Mouse (Mus musculus): ENCODE data around the gene Lrfn3.
A peak's percentile ranks its signal among the peaks of the same experiment; 100 is the strongest.

The Lrfn3 gene

DNA sequence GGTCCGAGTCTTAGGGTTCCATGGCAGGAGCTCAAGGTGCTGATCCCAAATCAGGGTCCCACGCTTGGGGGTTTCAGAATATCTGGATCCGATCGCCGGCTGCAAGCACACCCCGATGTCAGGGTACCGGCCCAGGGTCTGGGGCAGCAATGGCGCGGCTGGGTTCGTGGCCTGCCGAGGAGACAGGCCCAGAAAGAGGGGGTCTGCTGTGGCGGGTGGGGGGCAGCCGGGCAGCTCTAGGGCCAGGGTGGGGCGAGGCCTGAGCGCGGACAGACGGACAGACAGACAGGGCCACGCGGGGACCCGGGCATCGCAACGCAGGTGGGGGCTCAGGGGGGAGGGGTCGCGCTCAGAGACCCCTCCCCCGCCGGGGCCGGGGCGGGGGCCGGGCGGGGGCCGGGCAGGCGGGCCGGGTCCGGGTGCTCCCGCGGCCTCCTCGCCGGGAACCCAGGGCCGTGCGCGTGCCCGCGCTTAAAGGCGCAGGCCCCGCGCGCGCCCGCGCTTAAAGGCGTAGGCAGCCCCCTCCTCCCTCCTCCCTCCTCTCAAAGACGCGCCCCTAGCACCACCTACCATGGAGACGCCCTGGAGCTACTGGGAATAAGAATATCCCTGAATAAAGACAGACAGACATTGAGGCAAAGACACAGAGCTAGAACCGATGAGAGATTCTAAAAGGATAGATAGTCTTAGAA, at the start of gene Lrfn3:
Gene Lrfn3, minus strand, starts transcription at position 121 of the 692 bp plus-strand sequence.
- DNase-seq = no peak

DNA sequence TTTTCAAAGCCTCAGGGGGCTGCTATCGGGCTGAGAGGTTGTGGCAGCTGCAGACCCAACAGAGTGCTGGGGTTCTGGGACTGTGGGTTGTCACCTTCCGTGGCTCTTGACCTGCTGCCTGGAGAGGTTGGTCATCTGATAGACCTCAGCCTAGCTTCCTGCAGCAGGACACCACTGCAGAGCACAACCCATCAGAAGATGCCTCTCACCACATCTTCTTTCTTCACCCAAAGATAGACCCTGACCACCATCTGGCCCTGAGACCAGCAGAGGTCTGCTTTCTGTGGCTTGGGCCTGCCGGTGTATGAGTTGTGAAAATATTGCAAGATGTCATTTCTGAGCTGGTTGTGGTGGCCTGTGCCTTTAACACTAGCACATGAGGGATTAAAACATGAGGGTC, 48.5 kb upstream of the Lrfn3 start:
- DNase-seq = no peak

DNA sequence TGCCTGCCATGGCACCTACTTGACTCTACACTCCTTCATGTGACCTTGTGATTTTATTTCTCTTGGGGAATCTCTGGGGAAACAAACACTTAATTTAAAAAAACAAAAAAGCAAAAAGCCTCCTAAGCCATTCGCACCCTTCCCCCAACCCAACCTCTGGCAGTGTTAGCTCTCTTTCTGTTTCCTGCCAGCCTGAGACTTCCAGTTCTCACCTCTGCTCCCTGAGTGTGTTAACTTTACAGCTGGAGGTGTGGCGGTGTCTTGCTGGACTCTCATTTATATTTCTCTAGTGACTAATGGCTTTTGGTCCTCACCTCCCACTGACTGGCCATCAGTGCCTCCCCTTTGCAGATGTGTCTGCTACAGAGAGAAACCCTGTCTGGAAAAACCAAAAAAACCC, 47.2 kb upstream of the Lrfn3 start:
- DNase-seq = no peak

DNA sequence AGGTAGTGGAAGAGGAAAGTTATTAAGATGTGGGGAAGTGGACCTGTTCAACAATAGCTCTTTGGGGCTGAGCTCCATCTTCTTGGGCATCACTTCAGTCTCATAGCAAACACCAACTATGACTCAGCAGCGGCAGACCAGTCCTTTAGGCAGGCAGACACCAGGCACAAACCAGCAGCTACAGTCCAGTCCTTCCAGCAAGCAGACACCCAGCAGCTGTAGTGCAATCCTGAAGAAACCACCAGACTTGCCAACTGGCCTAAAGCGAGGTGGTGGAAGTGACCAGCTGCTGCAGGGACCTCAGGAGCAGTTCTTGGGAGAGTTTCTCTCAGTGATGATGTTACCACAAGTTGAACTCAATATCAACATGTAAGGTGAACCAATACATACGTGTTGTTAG, 46.1 kb upstream of the Lrfn3 start:
- DNase-seq = no peak

GRCm38 (mm10) chr7:30402343-30402742, 39.8 kb upstream of the Lrfn3 start:
- no peak for DNase-seq

- no peak for DNase-seq
Measured at GRCm38 (mm10) chr7:30399671-30400070, 37.1 kb upstream of the Lrfn3 start.

DNA sequence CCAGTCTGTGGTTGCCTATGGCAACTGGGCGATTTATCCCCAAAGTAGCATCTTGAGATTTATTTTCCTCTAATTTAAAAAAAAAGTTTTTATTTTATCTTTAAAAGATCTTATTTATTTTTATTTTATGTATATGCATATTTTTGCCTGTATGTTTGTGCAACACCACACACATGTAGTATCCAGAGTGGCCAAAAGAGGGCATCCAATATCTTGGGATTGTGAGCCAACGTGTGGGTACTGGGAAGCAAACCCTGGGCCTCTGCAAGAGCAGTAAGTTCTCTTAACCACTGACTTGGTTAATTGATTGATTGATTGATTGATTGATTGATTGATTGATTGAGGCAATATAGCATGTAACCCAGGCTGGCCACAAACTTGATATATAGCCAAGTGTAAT, 32.3 kb upstream of the Lrfn3 start:
- DNase-seq = peak; percentile 64 to 65

- peak; percentile 80 to 82 for DNase-seq
Measured at GRCm38 (mm10) chr7:30394379-30394778, 31.8 kb upstream of the Lrfn3 start.

- no peak for DNase-seq
Measured at GRCm38 (mm10) chr7:30393631-30394030, 31.1 kb upstream of the Lrfn3 start.

- DNase-seq = no peak
Measured at GRCm38 (mm10) chr7:30392746-30393520, 30.4 kb upstream of the Lrfn3 start.

DNA sequence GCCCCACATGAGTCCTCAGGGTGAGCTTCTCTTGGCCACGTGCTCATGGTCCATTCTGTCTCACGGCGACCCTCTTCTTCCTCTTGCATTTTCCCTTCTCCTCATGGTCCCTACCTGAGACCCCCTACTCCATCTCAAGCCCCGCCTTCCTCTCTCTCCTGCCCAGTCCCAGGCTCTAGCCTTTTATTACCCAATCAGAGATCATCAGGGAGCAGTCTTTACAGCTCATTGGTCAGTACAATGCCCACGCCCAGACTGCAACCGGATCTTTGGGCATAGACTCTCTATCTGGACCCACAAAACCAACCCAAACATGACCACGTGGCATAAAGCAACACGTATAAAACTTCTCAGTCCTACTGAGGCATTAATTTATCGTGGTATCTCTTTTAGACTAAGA, 21.5 kb upstream of the Lrfn3 start:
- DNase-seq = no peak

GRCm38 (mm10) chr7:30380061-30380460, 17.5 kb upstream of the Lrfn3 start:
- no peak for DNase-seq

GRCm38 (mm10) chr7:30373501-30373962, 11.0 kb upstream of the Lrfn3 start:
- DNase-seq = peak; percentile 90 to 92

DNA sequence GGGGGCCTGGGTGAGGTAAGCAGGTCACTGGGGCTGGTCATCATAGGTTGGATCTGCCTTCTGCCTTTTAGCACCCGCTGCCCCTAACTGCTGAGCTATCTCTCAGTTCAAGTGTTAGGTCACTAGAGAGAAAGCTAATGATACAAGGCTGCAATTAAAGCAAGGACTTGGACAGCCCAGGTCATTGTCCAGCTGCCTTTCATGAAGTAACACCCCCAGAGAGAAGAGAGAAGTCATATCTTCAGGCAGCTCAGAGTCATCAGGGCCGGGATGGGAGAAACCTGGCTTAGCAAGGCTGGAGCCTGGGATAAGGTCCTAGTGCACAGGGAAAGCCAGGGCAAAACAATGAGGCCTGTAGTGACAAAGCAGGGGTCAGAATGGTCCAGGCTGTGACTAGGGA, 4.9 kb upstream of the Lrfn3 start:
- no peak for DNase-seq

GRCm38 (mm10) chr7:30363344-30363738, 769 bp upstream of the Lrfn3 start:
- no peak for DNase-seq

DNA sequence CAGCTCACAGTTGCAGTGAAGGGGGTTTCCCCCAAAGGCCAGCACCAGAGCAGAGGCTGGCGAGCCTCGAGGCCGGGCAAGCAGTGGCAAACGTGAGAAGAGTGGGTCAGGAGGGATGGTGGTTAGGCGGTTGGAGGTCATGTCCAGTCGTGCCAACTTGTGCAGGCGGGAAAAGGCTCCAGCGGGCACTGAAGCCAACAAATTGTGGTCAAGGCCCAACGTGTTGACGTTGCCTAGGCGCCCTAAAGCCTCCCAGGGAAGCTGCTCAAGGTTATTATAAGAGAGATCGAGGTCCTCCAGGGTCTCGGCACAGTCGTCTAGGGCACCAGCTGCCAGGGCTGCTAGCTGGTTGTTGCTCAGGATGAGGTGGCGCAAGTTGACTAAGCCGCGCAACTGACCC, 2.5 kb downstream of the Lrfn3 start:
- no peak for DNase-seq

DNA sequence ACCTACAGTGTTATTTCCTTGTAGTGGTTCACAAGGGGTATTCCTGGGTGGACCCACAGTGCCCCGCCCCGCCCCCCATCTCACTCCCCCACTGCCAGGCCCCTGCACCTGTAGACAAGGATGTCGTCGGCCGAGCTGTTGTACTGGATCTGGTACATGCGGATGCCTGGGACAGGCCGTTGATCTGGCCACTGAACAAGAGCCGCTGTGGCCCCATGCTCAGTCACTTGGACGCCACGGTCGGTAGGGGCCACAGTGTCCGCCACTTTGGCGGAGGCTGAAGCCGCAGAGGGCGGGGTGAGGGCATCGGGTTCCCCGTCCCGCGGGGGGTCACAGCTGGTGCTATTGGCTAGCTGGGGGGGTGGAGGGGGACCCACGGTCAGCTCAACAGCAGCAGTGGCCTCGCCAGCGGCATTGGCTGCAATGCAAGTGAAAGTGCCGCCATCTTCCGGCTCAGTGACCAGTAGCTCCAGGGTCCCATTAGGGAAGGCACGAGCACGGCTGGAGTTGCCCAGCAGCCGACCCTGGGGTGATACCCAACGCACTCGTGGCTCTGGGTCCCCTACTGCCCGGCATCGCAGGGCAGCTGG, 3.2 kb downstream of the Lrfn3 start:
- no peak for DNase-seq

GRCm38 (mm10) chr7:30358378-30359186, 4.0 kb downstream of the Lrfn3 start:
- no peak for DNase-seq

DNA sequence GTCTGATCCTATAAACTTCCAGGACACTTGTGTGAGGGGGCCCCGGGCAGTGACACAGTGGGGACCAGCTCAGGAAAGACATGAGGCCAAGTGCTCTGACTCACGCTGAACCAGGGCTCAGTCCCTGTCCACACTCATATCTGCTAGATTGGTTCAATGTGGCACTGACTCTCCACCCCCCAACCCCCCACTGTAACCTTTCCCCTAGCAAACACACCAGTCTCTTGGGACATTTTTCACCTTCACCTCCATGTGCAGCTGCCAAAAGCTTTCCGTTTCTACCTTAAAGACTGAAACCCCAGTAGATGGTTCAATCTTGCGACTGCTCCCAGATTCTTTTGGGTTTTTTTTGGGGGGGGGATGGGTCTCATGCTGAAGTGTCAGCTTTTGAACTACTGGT, 8.5 kb downstream of the Lrfn3 start:
- DNase-seq = no peak

DNA sequence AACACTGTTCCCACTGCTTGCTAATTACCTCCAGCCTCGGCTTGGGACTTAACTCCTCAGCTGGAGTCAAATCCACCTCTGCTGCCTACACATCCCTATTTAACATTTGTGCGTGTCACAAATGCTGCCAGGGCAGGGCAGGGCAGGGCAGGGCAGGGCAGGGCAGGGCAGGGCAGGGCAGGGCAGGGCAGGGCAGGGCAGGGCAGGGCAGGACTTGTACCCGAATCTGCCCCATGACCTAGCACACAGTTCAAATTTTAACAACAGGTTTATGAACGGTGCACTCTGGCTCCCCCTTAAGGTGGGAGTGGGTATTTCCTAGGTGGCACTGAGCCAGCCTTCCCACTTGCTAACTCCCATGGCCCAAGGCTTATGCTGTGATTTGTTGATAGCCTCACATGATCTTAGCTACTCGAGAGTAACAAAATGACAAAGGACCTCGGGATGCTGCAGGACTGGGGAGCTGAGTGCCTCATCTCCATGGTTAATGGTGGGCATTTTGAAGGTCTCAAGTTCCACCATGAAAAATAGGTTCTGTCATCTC, 9.2 kb downstream of the Lrfn3 start:
- peak; percentile 79 to 84 for DNase-seq

DNA sequence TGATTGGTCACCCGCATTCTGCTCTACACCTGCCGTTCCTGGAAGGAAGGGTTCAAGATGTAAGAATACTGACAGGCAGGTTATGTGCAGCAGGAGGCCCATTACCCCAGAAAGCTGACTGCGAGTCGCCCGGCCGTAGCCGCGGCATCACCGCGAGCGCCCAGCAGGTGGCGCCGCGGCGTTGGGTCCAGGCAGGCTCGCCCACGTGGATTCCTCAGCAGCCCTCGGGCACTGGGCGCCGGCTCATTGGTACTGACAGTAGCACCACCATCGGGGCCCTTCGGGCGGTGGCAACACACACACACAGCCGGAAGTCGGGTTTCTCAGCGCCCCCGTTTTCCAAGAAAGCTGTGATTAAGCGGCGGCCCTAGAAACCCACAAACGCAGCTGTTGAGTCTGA, 14.7 kb downstream of the Lrfn3 start:
- DNase-seq = peak; percentile 75 to 82

GRCm38 (mm10) chr7:30346635-30347379, 15.8 kb downstream of the Lrfn3 start:
- peak; percentile 80 to 81 for DNase-seq

All from B cell, adult 2 months (primary cell).